1 mouse cellular context compared by ENCODE assay signal in the genomic region with DNA sequence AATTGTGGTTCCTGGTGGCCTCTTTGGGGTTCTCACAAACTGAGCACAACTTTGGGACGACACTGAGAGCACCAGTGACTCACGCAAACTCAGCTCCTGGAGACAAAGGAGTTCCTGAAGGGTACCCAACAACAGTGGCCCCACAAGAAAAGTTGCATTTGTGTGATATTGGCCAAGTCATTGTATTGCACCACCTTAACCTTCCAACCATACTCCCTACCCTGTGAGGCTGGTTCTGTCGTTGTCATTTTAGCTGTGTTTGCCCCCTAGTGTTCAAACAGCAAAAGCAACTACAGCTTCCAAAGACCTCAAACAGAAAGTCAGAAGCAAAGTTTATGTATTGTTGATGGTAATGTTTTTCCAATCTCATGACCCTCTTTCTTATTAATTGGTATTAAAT.
TF ChIP-seq lines count a peak whose summit lies in the region.

No protein-coding gene starts in this region.

TF ChIP-seq in MEL, 35 proteins besides CTCF, POLR2A, EP300 and RAD21:
- TF ChIP-seq POLR2AphosphoS5 (IDR thresholded peaks at IDR 0.05; ENCODE audit: borderline replicate concordance, low read depth, low read length) (no peak), TCF12 (IDR thresholded peaks at IDR 0.05; ENCODE audit: low read depth, low read length) (peak; percentile 39; the same call in 1 of the 2 replicates), GATA1 (IDR thresholded peaks at IDR 0.05; ENCODE audit: low read depth, low read length) (no peak), JUND (IDR thresholded peaks at IDR 0.05; ENCODE audit: low read depth, low read length) (peak; percentile 68; the same call in 1 of the 2 replicates), SMC3 (IDR thresholded peaks at IDR 0.05; ENCODE audit: low read depth, low read length) (peak; percentile 84), POLR2AphosphoS2 (IDR thresholded peaks at IDR 0.05; ENCODE audit: low read length) (no peak), MYB (IDR thresholded peaks at IDR 0.05; ENCODE audit: low read depth, low read length) (no peak), ZC3H11A (IDR thresholded peaks at IDR 0.05; ENCODE audit: low read depth, low read length) (no peak; the same call in 1 of the 2 replicates), GABPA (IDR thresholded peaks at IDR 0.05; ENCODE audit: low read depth, low read length) (no peak), MAFK (IDR thresholded peaks at IDR 0.05; ENCODE audit: borderline replicate concordance, low read depth, low read length) (no peak), CHD1 (IDR thresholded peaks at IDR 0.05; ENCODE audit: low read depth, low read length) (0 out of 2 replicates have a peak, but pooled peaks have one; percentile 23), NELFE (IDR thresholded peaks at IDR 0.05; ENCODE audit: low read depth, low read length) (peak; percentile 14; the same call in 1 of the 2 replicates), UBTF (IDR thresholded peaks at IDR 0.05; ENCODE audit: borderline replicate concordance, insufficient read depth, low read depth, low read length) (no peak), ZKSCAN1 (IDR thresholded peaks at IDR 0.05; ENCODE audit: low read depth, low read length) (no peak; the same call in 1 of the 2 replicates), MYC (IDR thresholded peaks at IDR 0.05; ENCODE audit: low read depth, low read length) (0 out of 2 replicates have a peak, but pooled peaks have one; percentile 35), NRF1 (IDR thresholded peaks at IDR 0.05; ENCODE audit: insufficient read depth, low read depth, low read length, poor library complexity, severe bottlenecking) (no peak), MAZ (IDR thresholded peaks at IDR 0.05; ENCODE audit: low read depth, low read length) (no peak), ELF1 (IDR thresholded peaks at IDR 0.05; ENCODE audit: low read depth, low read length) (no peak), TBP (IDR thresholded peaks at IDR 0.05; ENCODE audit: low read depth, low read length) (no peak), RCOR1 (IDR thresholded peaks at IDR 0.05; ENCODE audit: low read depth, low read length) (no peak), HCFC1 (IDR thresholded peaks at IDR 0.05; ENCODE audit: low read depth, low read length) (peak; percentile 42; the same call in 1 of the 2 replicates), ZMIZ1 (IDR thresholded peaks at IDR 0.05; ENCODE audit: low read depth, low read length) (no peak), MEF2A (IDR thresholded peaks at IDR 0.05; ENCODE audit: extremely low read depth, insufficient replicate concordance, low read depth, low read length, poor library complexity, severe bottlenecking) (no peak), USF1 (IDR thresholded peaks at IDR 0.05; ENCODE audit: low read depth, low read length) (no peak), MAX (IDR thresholded peaks at IDR 0.05; ENCODE audit: low read length) (no peak), SIN3A (IDR thresholded peaks at IDR 0.05; ENCODE audit: low read length) (peak; percentile 47; the same call in 1 of the 2 replicates), USF2 (IDR thresholded peaks at IDR 0.05; ENCODE audit: borderline replicate concordance in 1 of 2, insufficient read depth in 1 of 2, low read depth in 1 of 2, low read length in 2 of 2) (no peak), ETS1 (IDR thresholded peaks at IDR 0.05; ENCODE audit: low read depth, low read length) (0 out of 2 replicates have a peak, but pooled peaks have one; percentile 33), E2F4 (IDR thresholded peaks at IDR 0.05; ENCODE audit: borderline replicate concordance, low read depth, low read length) (no peak), BHLHE40 (IDR thresholded peaks at IDR 0.05; ENCODE audit: borderline replicate concordance, low read depth, low read length) (no peak), ZNF384 (IDR thresholded peaks at IDR 0.05; ENCODE audit: low read depth, low read length) (no peak), CHD2 (IDR thresholded peaks at IDR 0.05; ENCODE audit: low read length) (no peak), MXI1 (IDR thresholded peaks at IDR 0.05; ENCODE audit: low read depth, low read length) (peak; percentile 16; the same call in 1 of the 2 replicates)
